13 mouse cellular contexts compared by ENCODE assay signal in genomic region chr1:119482891-119483290, GRCm38 (mm10). TPM values are rescaled to one million over a fixed set of nuclear protein-coding genes. Genes with fewer than 3 reads are reported as not detected.
DNase-seq lines count a peak whose midpoint lies in the region; ATAC-seq and TF ChIP-seq lines count a peak whose summit lies in the region.
"Had no signal": no experiment of that assay in that cellular context is flagged by ENCODE, and none has a peak within 500 bp of the region (broad histone marks: within the 10 kb centered on the region; RNA-seq: fewer than 3 reads in every experiment).

No protein-coding gene starts in this region.

- H3K4me2 ChIP-seq in lung, embryonic 14.5 days = no peak overlapping the region
- H3K4me2 ChIP-seq: heart, embryonic 13.5 days; limb, embryonic 15.5 days had no signal

- 0 out of 2 replicates have a peak, but pooled peaks have one; percentile 39 for ATAC-seq in frontal cortex, adult (ENCODE audit: low TSS enrichment)
- ATAC-seq in lung, embryonic 14.5 days (ENCODE audit: insufficient read depth) = no peak
- ATAC-seq in megakaryocyte, adult 5-6 weeks (ENCODE audit: poor library complexity, severe bottlenecking) = peak; percentile 34; the same call in 1 of the 2 replicates

- no peaks in the 10 kb centered on the region for H3K9me3 ChIP-seq in lung, embryonic 14.5 days (ENCODE audit: low read depth, low read length)
- H3K9me3 ChIP-seq in ES-E14 (ENCODE audit: control insufficient read depth, insufficient read depth, low read depth, low read length) = no peaks in the 10 kb centered on the region
- H3K9me3 ChIP-seq: heart, embryonic 13.5 days; limb, embryonic 15.5 days had no signal

- H3K27me3 ChIP-seq in lung, embryonic 14.5 days (ENCODE audit: insufficient read depth, low read length) = no peaks in the 10 kb centered on the region
- H3K27me3 ChIP-seq: heart, embryonic 13.5 days; limb, embryonic 15.5 days had no signal

- H3K9ac ChIP-seq in lung, embryonic 14.5 days = no peak overlapping the region
- no peak overlapping the region for H3K9ac ChIP-seq in ES-E14 (ENCODE audit: insufficient read depth, low read depth, low read length, poor library complexity, severe bottlenecking)
- H3K9ac ChIP-seq: limb, embryonic 15.5 days had no signal

- 59% methylated on average over 3 of the region's 3 CpGs for WGBS in lung, embryonic 14.5 days

- H3K27ac ChIP-seq in lung, embryonic 14.5 days (ENCODE audit: low read depth) = no peak overlapping the region
- H3K27ac ChIP-seq in ES-E14 (ENCODE audit: insufficient read depth, low read depth, low read length, poor library complexity, severe bottlenecking) = no peak overlapping the region
- H3K27ac ChIP-seq: heart, embryonic 13.5 days; limb, embryonic 15.5 days had no signal

- peak; percentile 48 for TF ChIP-seq CTCF in lung, embryonic 14.5 days (IDR thresholded peaks at IDR 0.05; ENCODE audit: low read depth)

- no peak for DNase-seq in frontal cortex, postnatal 10 days (ENCODE audit: low spot score in 2 of 2)
- peak; percentile 36 for DNase-seq in lung, embryonic 14.5 days
- no peak for DNase-seq in lung, postnatal 14 days
- no peak for DNase-seq in ES-E14 (ENCODE audit: low read depth, low spot score)
- no peak for DNase-seq in gastrocnemius, postnatal 25 days
- DNase-seq in right cerebral cortex, postnatal 14 days = no peak
- DNase-seq: adrenal gland, adult 8-10 months; cerebellum, adult 9-11 months; layer of hippocampus, adult 9-11 months had no signal

- H3K4me1 ChIP-seq in lung, embryonic 14.5 days (ENCODE audit: insufficient read depth) = peaks cover 4% of the 10 kb centered on the region; the same call in 1 of the 2 replicates
- peaks cover 3 to 17% of the 10 kb centered on the region in 2 experiments; a peak in 3 of 4 replicates for H3K4me1 ChIP-seq in ES-E14 (ENCODE audit: control insufficient read depth in 2 of 2, insufficient read depth in 2 of 2, low read length in 2 of 2, poor library complexity in 1 of 2)

- H3K4me3 ChIP-seq in lung, embryonic 14.5 days (ENCODE audit: low read depth, low read length) = no peak overlapping the region
- H3K4me3 ChIP-seq in ES-E14 (ENCODE audit: insufficient read depth in 1 of 2, low read depth in 1 of 2, low read length in 2 of 2, poor library complexity in 1 of 2, severe bottlenecking in 1 of 2) = no peak overlapping the region
- H3K4me3 ChIP-seq: heart, embryonic 13.5 days; limb, embryonic 15.5 days had no signal

- H3K36me3 ChIP-seq in lung, embryonic 14.5 days (ENCODE audit: insufficient read depth) = peaks cover 28% of the 10 kb centered on the region
- H3K36me3 ChIP-seq in ES-E14 (ENCODE audit: control insufficient read depth, insufficient read depth, low read length, poor library complexity, severe bottlenecking) = peaks cover 2% of the 10 kb centered on the region; the same call in 1 of the 2 replicates

- in situ Hi-C loops in ES-E14 (cut with MboI; ENCODE audit: low sequenced_read_pairs in 2 of 2, unreplicated experiment in 2 of 2) = loop anchor here in 1 of 2 experiments (10.0 kb wide), 1 partner anchor 388 kb away; no protein-coding TSS in a partner anchor

TF ChIP-seq in ES-E14, 5 proteins besides CTCF, POLR2A, EP300 and RAD21:
- TF ChIP-seq CHD2 (IDR thresholded peaks at IDR 0.05; ENCODE audit: low read depth, low read length) (no peak), ZC3H11A (IDR thresholded peaks at IDR 0.05; ENCODE audit: borderline replicate concordance, low read depth, low read length) (0 out of 2 replicates have a peak, but pooled peaks have one; percentile 7)

RNA-seq across cellular contexts. Expression of gene Ralb, which starts 21.7 kb away (rescaled TPM):
- 219 and 221 TPM in 2 replicates for polyA plus RNA-seq in lung, embryonic 14.5 days (2014; fragmentation: Nextera tagmentation; extraction: Ambion mirVana)
- total RNA-seq in ES-E14 (2012; rRNA removed) = 20.7 and 30.8 TPM in 2 replicates
- 33.8 and 33.9 TPM in 2 replicates for total RNA-seq in megakaryocyte, adult 5-6 weeks (2015)
- total RNA-seq in megakaryocyte, adult 5-6 weeks (2017) = 67.8 and 72.4 TPM in 2 replicates
- 10 to 100 TPM in 1 of 2 experiments, 1 to 10 TPM in 1; 7.7 to 10.4 TPM for total RNA-seq in gastrocnemius, postnatal 25 days (2021)

RNA-seq across cellular contexts. Expression of gene Tmem185b, which starts 43.1 kb away (rescaled TPM):
- polyA plus RNA-seq in lung, embryonic 14.5 days (2014; fragmentation: Nextera tagmentation; extraction: Ambion mirVana) = 32.4 and 33.2 TPM in 2 replicates
- total RNA-seq in ES-E14 (2012; rRNA removed) = 27.0 and 49.6 TPM in 2 replicates
- total RNA-seq in megakaryocyte, adult 5-6 weeks (2015) = 24.9 and 25.0 TPM in 2 replicates
- 14.6 and 19.3 TPM in 2 replicates for total RNA-seq in megakaryocyte, adult 5-6 weeks (2017)
- total RNA-seq in gastrocnemius, postnatal 25 days (2021) = 1 to 10 TPM; 3.7 to 4.3 TPM
